Mouse (Mus musculus) monocyte, adult 5-6 weeks (primary cell): ENCODE results near the gene Ptpn22. TPM values are rescaled to one million over a fixed set of nuclear protein-coding genes. Genes with fewer than 3 reads are reported as not detected.

Source experiments
- ATAC-seq: fragments of 153-309, 156-312 bp; replicated peaks from 2 replicates; pipeline ENCODE4 v1.8.0; 2017; ENCODE audit warnings: mild to moderate bottlenecking; ENCODE audit not compliant: low TSS enrichment, insufficient number of reproducible peaks, severe bottlenecking, poor library complexity, low FRiP score
- total RNA-seq: library from RNA; stranded (forward); fragments of 200-1000, 200-491, 200-594 nt; gene quantifications from 3 replicates; pipeline ENCODE4 v1.2.3, GENCODE M21; 2017

The Ptpn22 gene
- total RNA-seq, 1 experiment from 2014 or later: 145 TPM

- peak; percentile 98 for ATAC-seq
Measured at GRCm38 (mm10) chr3:103914010-103914669, 54.5 kb downstream of the Ptpn22 start, which contains the start of gene Rsbn1. TSS of gene Rsbn1 (plus strand) at chr3:103914120.

DNA sequence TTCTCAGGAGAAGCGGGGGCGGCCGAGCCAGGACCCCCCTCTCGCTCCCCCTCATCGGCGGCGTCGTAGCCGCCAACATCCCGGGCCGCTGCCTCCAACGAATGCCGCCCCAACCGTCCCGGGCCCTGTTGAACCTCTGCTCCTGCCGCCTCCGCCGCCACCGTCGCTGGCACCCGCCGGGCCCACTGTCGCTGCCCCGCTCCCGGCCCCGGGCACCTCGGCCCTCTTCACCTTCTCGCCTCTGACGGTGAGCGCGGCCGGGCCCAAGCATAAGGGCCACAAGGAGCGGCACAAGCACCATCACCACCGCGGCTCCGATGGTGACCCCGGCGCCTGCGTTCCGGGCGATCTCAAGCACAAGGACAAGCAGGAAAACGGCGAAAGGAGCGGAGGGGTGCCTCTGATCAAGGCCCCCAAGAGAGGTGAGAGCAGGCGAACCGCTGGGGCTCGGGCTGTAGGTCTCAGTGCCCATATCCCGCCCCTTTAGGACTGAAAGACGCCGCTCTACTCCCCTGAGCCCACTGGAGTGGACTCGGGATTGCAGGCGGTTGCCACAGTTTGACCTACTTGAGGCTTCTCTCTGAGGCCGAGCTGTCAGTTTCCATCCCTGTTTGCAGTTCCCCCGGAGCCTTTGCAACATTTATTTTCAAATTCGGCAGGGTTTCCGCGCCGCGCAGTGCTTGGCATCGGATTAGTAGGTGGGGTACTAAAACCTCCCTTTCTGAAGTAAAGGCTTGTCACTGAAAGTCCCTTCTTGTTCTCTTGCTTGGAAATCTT, 55.3 kb downstream of the Ptpn22 start:
- peak; percentile 4; the same call in 1 of the 2 replicates for ATAC-seq

- ATAC-seq: no peak
Measured at GRCm38 (mm10) chr3:103915509-103915896, 55.9 kb downstream of the Ptpn22 start.

GRCm38 (mm10) chr3:103916205-103916838, 56.7 kb downstream of the Ptpn22 start:
- ATAC-seq: 0 out of 2 replicates have a peak, but pooled peaks have one; percentile 31

DNA sequence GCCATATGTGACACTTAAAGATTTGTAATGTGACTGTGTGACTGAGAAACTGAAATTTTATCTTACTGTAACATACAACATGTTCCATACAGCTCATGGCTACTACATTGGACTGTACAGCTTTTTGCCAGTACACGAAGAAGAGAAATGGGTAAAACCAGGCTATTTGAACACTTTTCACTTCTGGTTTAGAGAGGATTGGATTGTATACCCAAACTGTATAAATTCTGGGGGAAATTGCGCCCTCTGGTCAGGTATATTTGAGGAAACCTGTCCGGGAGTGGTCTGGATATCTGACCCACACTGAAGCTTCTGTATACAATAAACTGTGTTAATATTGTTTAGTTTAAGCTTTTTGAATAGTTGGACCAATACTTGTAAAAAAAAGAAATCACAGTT, 57.2 kb downstream of the Ptpn22 start:
- ATAC-seq: no peak

GRCm38 (mm10) chr3:103920094-103920493, 60.5 kb downstream of the Ptpn22 start:
- ATAC-seq: no peak

- ATAC-seq: no peak
Measured at GRCm38 (mm10) chr3:103925302-103925701, 65.7 kb downstream of the Ptpn22 start.

DNA sequence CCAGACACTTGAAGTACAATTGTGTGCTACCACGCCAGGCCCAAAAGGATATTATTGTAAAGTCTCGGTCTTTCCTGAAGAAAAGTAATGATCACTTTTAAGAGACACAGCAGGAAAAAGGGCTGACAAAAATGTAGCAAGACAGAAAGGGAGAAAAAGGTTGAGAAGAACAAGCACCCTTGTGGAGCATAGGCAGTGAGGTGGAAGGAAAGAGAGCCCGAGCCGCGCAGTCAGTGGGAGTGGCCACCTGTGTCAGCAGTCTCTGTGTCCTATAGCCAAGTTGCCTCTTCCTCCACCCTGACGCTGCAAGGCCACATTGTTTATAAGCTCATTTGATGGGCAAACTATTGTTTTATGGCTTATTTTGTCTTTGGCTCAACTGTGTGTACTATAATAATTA, 67.9 kb downstream of the Ptpn22 start:
- peak; percentile 73; the same call in 1 of the 2 replicates for ATAC-seq

DNA sequence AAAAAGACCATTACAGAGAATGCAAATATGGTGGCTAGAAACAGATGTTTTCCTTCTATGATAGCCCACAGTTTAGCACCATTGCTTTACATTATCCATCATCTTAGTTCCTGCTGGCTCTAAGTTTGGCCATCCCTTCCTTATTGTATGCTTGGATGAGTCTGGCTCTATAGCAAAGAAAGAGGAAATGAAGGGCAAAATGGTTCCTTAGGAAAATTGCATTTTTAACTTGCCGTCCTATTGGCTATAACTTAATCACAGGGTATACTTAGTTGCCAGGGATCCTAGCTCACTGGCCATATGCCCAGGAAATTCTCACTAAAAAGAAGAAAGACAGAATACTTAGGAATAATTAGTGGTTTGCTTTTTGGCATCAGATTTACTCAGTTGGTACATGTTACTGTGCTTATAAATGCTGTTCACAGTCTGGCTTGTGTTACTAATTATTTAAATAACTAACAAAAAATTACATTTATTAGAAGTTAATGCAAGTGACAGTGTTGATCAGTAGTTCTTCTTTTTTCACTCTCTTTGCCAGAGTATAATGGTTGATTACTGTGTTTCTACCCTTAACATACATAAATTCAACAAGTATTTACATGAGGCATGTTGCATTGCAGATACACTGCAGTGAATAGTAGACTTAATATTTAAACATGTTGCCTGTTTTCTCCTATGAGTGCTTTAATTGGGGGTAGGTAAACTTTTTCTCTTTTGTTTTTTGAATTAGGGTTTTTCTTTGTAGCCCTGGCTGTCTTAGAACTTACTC, 85.4 kb downstream of the Ptpn22 start:
- ATAC-seq: no peak

DNA sequence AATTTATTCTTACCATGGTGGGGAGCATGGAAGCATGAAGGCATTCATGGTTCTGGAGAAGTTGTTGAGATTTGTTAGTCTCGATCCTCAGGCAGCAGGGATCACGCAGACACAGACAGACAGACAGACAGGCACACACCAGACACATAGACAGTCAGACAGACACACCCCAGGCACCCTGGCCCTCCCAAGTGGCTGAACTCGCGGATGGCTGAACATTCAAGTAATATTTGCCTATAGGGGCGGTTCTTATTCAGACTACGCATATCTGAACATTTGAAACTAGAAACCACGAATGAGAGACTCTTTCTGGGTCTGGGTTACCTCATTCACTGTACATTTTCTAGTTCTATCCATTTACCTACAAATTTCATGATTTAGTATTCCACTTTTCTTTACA, 89.1 kb downstream of the Ptpn22 start:
- ATAC-seq: no peak

DNA sequence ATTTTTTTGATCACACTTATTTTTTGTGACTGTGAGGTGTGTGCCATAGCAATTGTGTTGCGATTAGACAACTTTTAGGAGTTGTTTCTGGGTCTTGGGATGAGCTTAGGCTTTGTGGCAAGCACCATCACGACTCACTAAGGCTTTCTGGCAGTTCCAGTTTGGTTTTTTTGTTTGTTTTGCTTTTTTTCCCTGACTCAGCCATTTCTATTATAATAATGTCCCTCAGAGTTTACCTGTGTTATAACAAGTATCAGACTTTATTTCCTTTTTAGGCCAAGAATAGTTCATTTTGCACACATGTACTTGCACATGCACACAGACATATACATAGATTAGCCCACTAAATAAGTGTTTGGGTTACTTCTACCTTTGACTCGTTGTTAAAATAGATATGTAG, 101.0 kb downstream of the Ptpn22 start:
- no peak for ATAC-seq

Other genes with a start within 250 kb of the Ptpn22 start
- 0.95 to 1.1 TPM (median 0.97 TPM) in 3 replicates for gene Atg4a-ps, start 213.7 kb upstream of the Ptpn22 start, total RNA-seq
- gene Olfml3, start 121.8 kb upstream of the Ptpn22 start, total RNA-seq: 0.10 to 0.78 TPM (median 0.32 TPM) in 3 replicates
- not detected in 3 replicates for gene Gm10964, start 120.4 kb upstream of the Ptpn22 start, total RNA-seq
- gene Hipk1, start 68.2 kb upstream of the Ptpn22 start, total RNA-seq: 97.7 to 153 TPM (median 113 TPM) in 3 replicates
- 13.7 to 24.6 TPM (median 14.9 TPM) in 3 replicates for gene Dclre1b, start 50.4 kb upstream of the Ptpn22 start, total RNA-seq
- 23.5 to 31.7 TPM (median 26.6 TPM) in 3 replicates for gene Ap4b1, start 50.3 kb upstream of the Ptpn22 start, total RNA-seq
- gene Gm43064, start 50.2 kb upstream of the Ptpn22 start, total RNA-seq: 0.49 TPM in 1 of 3 replicates, not detected in the others
- 0.39 to 2.8 TPM in 2 of 3 replicates, not detected in the other for gene Bcl2l15, start 27.2 kb upstream of the Ptpn22 start, total RNA-seq
- gene Rsbn1, start 54.3 kb downstream of the Ptpn22 start, total RNA-seq: 39.6 to 51.5 TPM (median 41.7 TPM) in 3 replicates
- gene Phtf1, start 108.3 kb downstream of the Ptpn22 start, total RNA-seq: 10.3 to 33.4 TPM (median 19.3 TPM) in 3 replicates